Mouse (Mus musculus) MEL (cell line): ENCODE data around the gene Siglecf. TPM values are rescaled to one million over a fixed set of nuclear protein-coding genes. Genes with fewer than 3 reads are reported as not detected.
A peak's percentile ranks its signal among the peaks of the same experiment; 100 is the strongest.

Experiments used
- DNase-seq: peaks from one replicate; pipeline ENCODE4 v3.0.0; 2011; ENCODE audit warnings: low read depth, low spot score
- H3K27ac ChIP-seq: 2 replicates; pipeline ENCODE4 v1.5.1; 2012; ENCODE audit warnings: low read depth, mild to moderate bottlenecking, control low read depth, low read length, moderate library complexity; ENCODE audit not compliant: control insufficient read depth
- H3K27me3 ChIP-seq, 2 experiments: fragments of 150-350 bp in 1 of 2; sonication (generic) in 1 of 2; 2 replicates each; pipeline ENCODE4 v1.6.1; 2012; ENCODE audit warnings: low read length in 2 of 2, mild to moderate bottlenecking in 2 of 2, improper control_type of control experiment in 1 of 2, moderate library complexity in 1 of 2; ENCODE audit not compliant: insufficient read depth in 2 of 2, control insufficient read depth in 1 of 2
- H3K36me3 ChIP-seq, 2 experiments: 2 replicates each; pipeline ENCODE4 v1.6.1; 2012 to 2014; ENCODE audit warnings: low read length in 2 of 2, improper control_type of control experiment in 1 of 2, inconsistent platforms in 1 of 2, mild to moderate bottlenecking in 1 of 2; ENCODE audit not compliant: insufficient read depth in 2 of 2, control insufficient read depth in 1 of 2
- H3K4me1 ChIP-seq, 2 experiments: fragments of 150-350 bp in 1 of 2; sonication (generic) in 1 of 2; 2 replicates each; pipeline ENCODE4 v1.6.1; 2012; ENCODE audit warnings: low read length in 2 of 2, improper control_type of control experiment in 1 of 2, mild to moderate bottlenecking in 1 of 2; ENCODE audit not compliant: insufficient read depth in 2 of 2, control insufficient read depth in 1 of 2
- H3K4me3 ChIP-seq, 2 experiments: fragments of 150-350 bp in 1 of 2; sonication (generic) in 1 of 2; 2 replicates each; pipeline ENCODE4 v1.5.1; 2012; ENCODE audit warnings: low read depth in 2 of 2, low read length in 2 of 2, mild to moderate bottlenecking in 2 of 2, moderate library complexity in 2 of 2, control low read depth in 1 of 2, improper control_type of control experiment in 1 of 2; ENCODE audit not compliant: control insufficient read depth in 1 of 2, insufficient read depth in 1 of 2
- H3K79me2 ChIP-seq: 2 replicates; pipeline ENCODE4 v1.6.1; 2012; ENCODE audit warnings: mild to moderate bottlenecking, low read length, moderate library complexity; ENCODE audit not compliant: control insufficient read depth, poor library complexity, insufficient read depth
- H3K9ac ChIP-seq: 2 replicates; pipeline ENCODE4 v1.6.1; 2012; ENCODE audit warnings: low read depth, mild to moderate bottlenecking, control low read depth, low read length, moderate library complexity; ENCODE audit not compliant: control insufficient read depth, poor library complexity, severe bottlenecking
- H3K9me3 ChIP-seq: fragments of 150-350 bp; sonication (generic); replicated peaks from 2 replicates; pipeline ENCODE4 v1.6.1; 2012; ENCODE audit warnings: mild to moderate bottlenecking, low read length, improper control_type of control experiment, moderate library complexity; ENCODE audit not compliant: insufficient read depth
- BHLHE40 ChIP-seq: IDR thresholded peaks from 2 replicates; pipeline ENCODE4 v1.6.1; 2012; ENCODE audit warnings: low read depth, mild to moderate bottlenecking, inconsistent platforms, low read length, improper control_type of control experiment, borderline replicate concordance
- CHD1 ChIP-seq: IDR thresholded peaks from 2 replicates; pipeline ENCODE4 v1.6.1; 2012; ENCODE audit warnings: low read depth, mild to moderate bottlenecking, inconsistent platforms, low read length, improper control_type of control experiment
- CHD2 ChIP-seq: IDR thresholded peaks from 2 replicates; pipeline ENCODE4 v1.6.1; 2011; ENCODE audit warnings: low read length, improper control_type of control experiment
- CTCF ChIP-seq, 3 experiments: IDR thresholded peaks in 2 of 3; conservative IDR thresholded peaks in 1 of 3; 2 replicates each; pipeline ENCODE4 v1.5.1; 2011 to 2012; ENCODE audit warnings: low read length in 3 of 3, low read depth in 2 of 3, mild to moderate bottlenecking in 2 of 3, improper control_type of control experiment in 1 of 3, inconsistent platforms in 1 of 3, mixed read lengths in 1 of 3, moderate library complexity in 1 of 3; ENCODE audit not compliant: control insufficient read depth in 1 of 3, insufficient read depth in 1 of 3, poor library complexity in 1 of 3, severe bottlenecking in 1 of 3
- ELF1 ChIP-seq: IDR thresholded peaks from 2 replicates; pipeline ENCODE4 v1.6.1; 2014; ENCODE audit warnings: low read depth, mild to moderate bottlenecking, inconsistent platforms, low read length, improper control_type of control experiment, moderate library complexity
- EP300 ChIP-seq, 2 experiments: IDR thresholded peaks; 2 replicates each; pipeline ENCODE4 v1.6.1; 2011; ENCODE audit warnings: improper control_type of control experiment in 2 of 2, low read length in 2 of 2, low read depth in 1 of 2, mild to moderate bottlenecking in 1 of 2
- ETS1 ChIP-seq: IDR thresholded peaks from 2 replicates; pipeline ENCODE4 v1.6.1; 2012; ENCODE audit warnings: low read depth, mild to moderate bottlenecking, inconsistent platforms, low read length, improper control_type of control experiment, moderate library complexity
- GABPA ChIP-seq: IDR thresholded peaks from 2 replicates; pipeline ENCODE4 v1.6.1; 2012; ENCODE audit warnings: low read depth, mild to moderate bottlenecking, inconsistent platforms, low read length, improper control_type of control experiment, moderate library complexity
- GATA1 ChIP-seq: IDR thresholded peaks from 2 replicates; pipeline ENCODE4 v1.6.1; 2011; ENCODE audit warnings: low read depth, low read length, improper control_type of control experiment
- HCFC1 ChIP-seq: IDR thresholded peaks from 2 replicates; pipeline ENCODE4 v1.6.1; 2012; ENCODE audit warnings: low read depth, mild to moderate bottlenecking, inconsistent platforms, low read length, improper control_type of control experiment, moderate library complexity
- JUND ChIP-seq: IDR thresholded peaks from 2 replicates; pipeline ENCODE4 v1.6.1; 2011; ENCODE audit warnings: low read depth, mild to moderate bottlenecking, improper control_type of control experiment, low read length
- KAT2A ChIP-seq: conservative IDR thresholded peaks from 2 replicates; pipeline ENCODE4 v1.6.1; 2012; ENCODE audit warnings: low read depth, low read length, improper control_type of control experiment, inconsistent platforms
- MAFK ChIP-seq: IDR thresholded peaks from 2 replicates; pipeline ENCODE4 v1.6.1; 2011; ENCODE audit warnings: low read depth, mild to moderate bottlenecking, low read length, improper control_type of control experiment, borderline replicate concordance
- MAZ ChIP-seq: IDR thresholded peaks from 2 replicates; pipeline ENCODE4 v1.6.1; 2012; ENCODE audit warnings: low read depth, mild to moderate bottlenecking, inconsistent platforms, low read length, improper control_type of control experiment
- MEF2A ChIP-seq: IDR thresholded peaks from 2 replicates; pipeline ENCODE4 v1.6.1; 2014; ENCODE audit warnings: low read depth, mild to moderate bottlenecking, inconsistent platforms, low read length, improper control_type of control experiment; ENCODE audit not compliant: poor library complexity, insufficient replicate concordance, severe bottlenecking; ENCODE audit errors: extremely low read depth
- MXI1 ChIP-seq: IDR thresholded peaks from 2 replicates; pipeline ENCODE4 v1.6.1; 2011; ENCODE audit warnings: mild to moderate bottlenecking, low read depth, low read length, improper control_type of control experiment
- MYB ChIP-seq: IDR thresholded peaks from 2 replicates; pipeline ENCODE4 v1.6.1; 2011; ENCODE audit warnings: mild to moderate bottlenecking, low read depth, low read length, improper control_type of control experiment
- MYC ChIP-seq: IDR thresholded peaks from 2 replicates; pipeline ENCODE4 v1.6.1; 2011; ENCODE audit warnings: low read depth, mild to moderate bottlenecking, low read length, improper control_type of control experiment, moderate library complexity
- NELFE ChIP-seq: IDR thresholded peaks from 2 replicates; pipeline ENCODE4 v1.6.1; 2011; ENCODE audit warnings: low read depth, low read length, improper control_type of control experiment
- NRF1 ChIP-seq: IDR thresholded peaks from 2 replicates; pipeline ENCODE4 v1.6.1; 2014; ENCODE audit warnings: low read depth, mild to moderate bottlenecking, inconsistent platforms, low read length, improper control_type of control experiment, moderate library complexity; ENCODE audit not compliant: poor library complexity, insufficient read depth, severe bottlenecking
- POLR2A ChIP-seq, 2 experiments: IDR thresholded peaks; 2 replicates each; pipeline ENCODE4 v1.6.1; 2011 to 2012; ENCODE audit warnings: low read length in 2 of 2, mild to moderate bottlenecking in 2 of 2, control low read depth in 1 of 2, improper control_type of control experiment in 1 of 2, low read depth in 1 of 2, moderate library complexity in 1 of 2; ENCODE audit not compliant: control insufficient read depth in 1 of 2, insufficient read depth in 1 of 2, poor library complexity in 1 of 2
- POLR2AphosphoS2 ChIP-seq: IDR thresholded peaks from 2 replicates; pipeline ENCODE4 v1.6.1; 2011; ENCODE audit warnings: low read length, improper control_type of control experiment
- POLR2AphosphoS5 ChIP-seq: IDR thresholded peaks from 2 replicates; pipeline ENCODE4 v1.6.1; 2012; ENCODE audit warnings: low read depth, borderline replicate concordance, mild to moderate bottlenecking, inconsistent platforms, low read length, moderate library complexity, mixed read lengths
- RAD21 ChIP-seq: IDR thresholded peaks from 2 replicates; pipeline ENCODE4 v1.6.1; 2011; ENCODE audit warnings: mild to moderate bottlenecking, low read depth, low read length, improper control_type of control experiment
- RCOR1 ChIP-seq: IDR thresholded peaks from 2 replicates; pipeline ENCODE4 v1.6.1; 2012; ENCODE audit warnings: low read depth, mild to moderate bottlenecking, inconsistent platforms, low read length, improper control_type of control experiment
- SIN3A ChIP-seq: IDR thresholded peaks from 2 replicates; pipeline ENCODE4 v1.6.1; 2012; ENCODE audit warnings: low read length, improper control_type of control experiment, inconsistent platforms
- SMC3 ChIP-seq: IDR thresholded peaks from 2 replicates; pipeline ENCODE4 v1.6.1; 2011; ENCODE audit warnings: low read depth, low read length, improper control_type of control experiment
- TAL1 ChIP-seq: IDR thresholded peaks from 2 replicates; pipeline ENCODE4 v1.6.1; 2012; ENCODE audit warnings: mild to moderate bottlenecking, inconsistent platforms, low read length, moderate library complexity, mixed read lengths
- TBP ChIP-seq: IDR thresholded peaks from 2 replicates; pipeline ENCODE4 v1.8.0; 2011; ENCODE audit warnings: low read depth, low read length, improper control_type of control experiment
- TCF12 ChIP-seq: IDR thresholded peaks from 2 replicates; pipeline ENCODE4 v1.6.1; 2014; ENCODE audit warnings: low read depth, mild to moderate bottlenecking, inconsistent platforms, low read length, improper control_type of control experiment, moderate library complexity
- UBTF ChIP-seq: IDR thresholded peaks from 2 replicates; pipeline ENCODE4 v1.6.1; 2012; ENCODE audit warnings: low read depth, mild to moderate bottlenecking, inconsistent platforms, low read length, improper control_type of control experiment, moderate library complexity, borderline replicate concordance; ENCODE audit not compliant: insufficient read depth
- USF1 ChIP-seq: IDR thresholded peaks from 2 replicates; pipeline ENCODE4 v1.6.1; 2014; ENCODE audit warnings: low read depth, mild to moderate bottlenecking, inconsistent platforms, low read length, improper control_type of control experiment, moderate library complexity
- USF2 ChIP-seq, 2 experiments: IDR thresholded peaks; 2 replicates each; pipeline ENCODE4 v1.6.1; 2011 to 2012; ENCODE audit warnings: improper control_type of control experiment in 2 of 2, low read length in 2 of 2, borderline replicate concordance in 1 of 2, inconsistent platforms in 1 of 2, low read depth in 1 of 2, mild to moderate bottlenecking in 1 of 2; ENCODE audit not compliant: insufficient read depth in 1 of 2
- ZC3H11A ChIP-seq: IDR thresholded peaks from 2 replicates; pipeline ENCODE4 v1.6.1; 2012; ENCODE audit warnings: low read depth, mild to moderate bottlenecking, inconsistent platforms, low read length, improper control_type of control experiment
- ZKSCAN1 ChIP-seq: IDR thresholded peaks from 2 replicates; pipeline ENCODE4 v1.6.1; 2012; ENCODE audit warnings: low read depth, mild to moderate bottlenecking, inconsistent platforms, low read length, improper control_type of control experiment, moderate library complexity
- ZMIZ1 ChIP-seq: IDR thresholded peaks from 2 replicates; pipeline ENCODE4 v1.6.1; 2012; ENCODE audit warnings: low read depth, mild to moderate bottlenecking, inconsistent platforms, low read length, improper control_type of control experiment, moderate library complexity
- ZNF384 ChIP-seq: IDR thresholded peaks from 2 replicates; pipeline ENCODE4 v1.6.1; 2012; ENCODE audit warnings: low read depth, mild to moderate bottlenecking, inconsistent platforms, low read length, improper control_type of control experiment
- polyA plus RNA-seq, 2 experiments: library from polyadenylated mRNA; stranded (reverse) in 1 of 2; unstranded in 1 of 2; fragments of >175 nt in 1 of 2; fragments of >200 nt in 1 of 2; gene quantifications; 2 replicates each; pipeline versions ENCODE4 v1.2.1 to v1.2.4; 2012; ENCODE audit warnings: low replicate concordance in 2 of 2, low read depth in 1 of 2; ENCODE audit not compliant: insufficient read length in 2 of 2, insufficient read depth in 1 of 2, missing spikeins in 1 of 2
- total RNA-seq: library from RNA; depleted of rRNA; stranded (reverse); fragments of 300-350 nt; gene quantifications from 2 replicates; pipeline ENCODE4 v1.2.3, GENCODE M21; 2012

Gene Siglecf
- total and polyA plus RNA-seq, 3 experiments: 22.6 to 26.7 TPM; not detected in 1

DNA sequence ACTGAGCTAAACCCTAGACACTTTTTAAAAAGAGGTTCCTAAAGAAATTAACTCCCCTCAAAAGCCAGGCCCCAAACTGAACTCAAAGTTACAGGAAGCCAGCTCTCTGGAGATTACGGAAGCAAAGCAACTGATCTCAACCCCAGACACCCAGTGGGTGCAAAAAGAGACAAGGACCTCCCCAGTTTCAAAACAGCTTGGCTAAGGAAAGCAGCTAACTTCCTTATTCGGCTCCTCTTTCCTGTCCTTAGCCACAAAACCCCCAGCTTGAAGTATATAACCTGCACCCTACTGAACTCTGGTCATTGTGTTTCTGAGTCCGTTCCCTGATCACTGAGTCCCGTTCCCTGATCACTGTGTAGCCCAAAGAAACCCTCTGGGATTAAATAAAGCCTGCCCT lies 2.0 kb downstream of the Siglecf start:
- Histone ChIP-seq H3K27me3 (no peaks in the 10 kb centered on the region), H3K4me1 (peaks cover 9 to 49% of the 10 kb centered on the region in 2 experiments), H3K9me3 (no peaks in the 10 kb centered on the region), H3K36me3 (peaks cover 0 to 34% of the 10 kb centered on the region in 2 experiments; a peak in 2 of 4 replicates), H3K4me3 (peak overlapping the region; percentile 35 to 37), H3K9ac (peak overlapping the region; percentile 72), H3K79me2 (peaks cover 13% of the 10 kb centered on the region), H3K27ac (peak overlapping the region; percentile 98)
- peak; percentile 94 for DNase-seq
- no peak; the same call in 1 of the 2 replicates for TF ChIP-seq ZMIZ1
- TF ChIP-seq KAT2A: 0 out of 2 replicates have a peak, but pooled peaks have one; percentile 14
- peak; percentile 76; the same call in 1 of the 2 replicates for TF ChIP-seq ETS1
- no peak for TF ChIP-seq ZC3H11A
- TF ChIP-seq UBTF: no peak
- TF ChIP-seq GATA1: peak; percentile 58
- TF ChIP-seq HCFC1: peak; percentile 65
- TF ChIP-seq POLR2AphosphoS5: no peak
- TF ChIP-seq MYC: no peak
- peak; percentile 84 for TF ChIP-seq ELF1
- peak; percentile 90 for TF ChIP-seq TBP
- peak; percentile 76; the same call in 1 of the 2 replicates for TF ChIP-seq MYB
- no peak for TF ChIP-seq BHLHE40
- TF ChIP-seq NELFE: peak; percentile 56
- peak; percentile 56 for TF ChIP-seq TAL1
- no peak for TF ChIP-seq CHD2
- peak; percentile 83 for TF ChIP-seq SIN3A
- TF ChIP-seq TCF12: peak; percentile 71
- no peak for TF ChIP-seq MAFK
- no peak for TF ChIP-seq NRF1
- TF ChIP-seq USF2 (IDR thresholded peaks at IDR 0.05; ENCODE audit: borderline replicate concordance in 1 of 2, insufficient read depth in 1 of 2, low read depth in 1 of 2, low read length in 2 of 2): no peak
- TF ChIP-seq MXI1: peak; percentile 6; the same call in 1 of the 2 replicates
- TF ChIP-seq POLR2AphosphoS2: peak; percentile 72
- no peak for TF ChIP-seq CHD1
- TF ChIP-seq MAZ: peak; percentile 86
- TF ChIP-seq ZNF384: no peak
- no peak for TF ChIP-seq SMC3
- peak; percentile 76 to 88 for TF ChIP-seq EP300 (IDR thresholded peaks at IDR 0.05; ENCODE audit: low read depth in 1 of 2, low read length in 2 of 2)
- TF ChIP-seq POLR2A (IDR thresholded peaks at IDR 0.05; ENCODE audit: control insufficient read depth in 1 of 2, insufficient read depth in 1 of 2, low read depth in 1 of 2, low read length in 2 of 2, poor library complexity in 1 of 2): peak in 1 of 2 experiments; percentile 76; a peak in 2 of 4 replicates
- no peak for TF ChIP-seq JUND
- no peak; the same call in 1 of the 2 replicates for TF ChIP-seq RCOR1
- no peak for TF ChIP-seq USF1
- TF ChIP-seq GABPA: no peak
- TF ChIP-seq ZKSCAN1: no peak
- TF ChIP-seq CTCF (IDR thresholded peaks at IDR 0.05 in 2 of 3, conservative IDR thresholded peaks at IDR 0.05 in 1 of 3; ENCODE audit: control insufficient read depth in 1 of 3, insufficient read depth in 1 of 3, low read depth in 2 of 3, low read length in 3 of 3, poor library complexity in 1 of 3, severe bottlenecking in 1 of 3): no peak
- no peak for TF ChIP-seq MEF2A
- no peak for TF ChIP-seq RAD21
